Mouse (Mus musculus) ES-Bruce4 (cell line): ENCODE data around the gene Cntn5.

Source experiments
- CTCF ChIP-seq: IDR thresholded peaks from one replicate; pipeline ENCODE4 v1.8.1; 2011; ENCODE audit warnings: low read depth, low read length
- POLR2A ChIP-seq: IDR thresholded peaks from one replicate; pipeline ENCODE4 v1.8.1; 2011; ENCODE audit warnings: low read length; ENCODE audit not compliant: insufficient read depth

- TF ChIP-seq POLR2A = no peak
- TF ChIP-seq CTCF = no peak
Measured at GRCm38 (mm10) chr9:9705180-9705579, 1199.4 kb downstream of the Cntn5 start.
